Mouse (Mus musculus) stomach, postnatal 0 days (tissue): ENCODE measurements around the gene Stam2. TPM values are rescaled to one million over a fixed set of nuclear protein-coding genes. Genes with fewer than 3 reads are reported as not detected.

Source experiments
- ATAC-seq: fragments of 200-750 bp; cut with Nextera tagmentation; 2 replicates; pipeline ENCODE4 v1.8.0; 2017; ENCODE audit not compliant: low FRiP score, low TSS enrichment
- DNase-seq: peaks from one replicate; pipeline ENCODE4 v3.0.0-alpha.2; 2016; ENCODE audit warnings: low spot score
- H3K27ac ChIP-seq: fragments of 300-500 bp; sonication (generic); replicated peaks from 2 replicates; pipeline ENCODE4 v1.5.1; 2014; ENCODE audit warnings: mild to moderate bottlenecking, control low read depth
- H3K27me3 ChIP-seq: fragments of 300-500 bp; sonication (generic); 2 replicates; pipeline ENCODE4 v1.6.1; 2014; ENCODE audit warnings: low read length; ENCODE audit not compliant: control insufficient read depth, insufficient read depth
- H3K36me3 ChIP-seq: fragments of 300-500 bp; sonication (generic); 2 replicates; pipeline ENCODE4 v1.6.1; 2014; ENCODE audit warnings: low read length, mixed read lengths; ENCODE audit not compliant: control insufficient read depth, insufficient read depth
- H3K4me1 ChIP-seq: fragments of 300-500 bp; sonication (generic); replicated peaks from 2 replicates; pipeline ENCODE4 v1.6.1; 2014; ENCODE audit warnings: antibody characterized with exemption; ENCODE audit not compliant: control insufficient read depth, insufficient read depth
- H3K4me2 ChIP-seq: fragments of 300-500 bp; sonication (generic); replicated peaks from 2 replicates; pipeline ENCODE4 v1.6.1; 2014; ENCODE audit warnings: low read depth, mild to moderate bottlenecking, control low read depth, moderate library complexity
- H3K4me3 ChIP-seq: fragments of 300-500 bp; sonication (generic); 2 replicates; pipeline ENCODE4 v1.5.1; 2014; ENCODE audit warnings: low read depth, low read length, control low read depth
- H3K9ac ChIP-seq: fragments of 300-500 bp; sonication (generic); 2 replicates; pipeline ENCODE4 v1.6.1; 2014; ENCODE audit warnings: mild to moderate bottlenecking, low read length, control low read depth, mixed read lengths
- H3K9me3 ChIP-seq: fragments of 300-500 bp; sonication (generic); 2 replicates; pipeline ENCODE4 v1.6.1; 2016; ENCODE audit warnings: low read length; ENCODE audit not compliant: control insufficient read depth
- CTCF ChIP-seq: IDR thresholded peaks from 2 replicates; pipeline ENCODE4 v1.5.1; 2016; ENCODE audit warnings: antibody characterized with exemption, low read depth, mild to moderate bottlenecking, moderate library complexity
- EP300 ChIP-seq: optimal IDR thresholded peaks from 2 replicates; pipeline ENCODE3; 2016; ENCODE audit warnings: antibody characterized with exemption
- WGBS: fragments of 180-500 bp; shearing (Covaris S2); extraction: QIAGEN DNeasy Blood & Tissue Kit; methylation state at CpG from one replicate; pipeline ENCODE4 v1.1.7; 2014; 5-methylcytosine and 5-hydroxymethylcytosine counted together
- polyA plus RNA-seq: library from polyadenylated mRNA; unstranded; fragments of >200 nt; fragmentation: Nextera tagmentation; extraction: Ambion mirVana; gene quantifications from 2 replicates; pipeline ENCODE4 v1.2.1, GENCODE M21; 2015

The Stam2 gene
- polyA plus RNA-seq, 1 experiment from 2014 or later, result 33.1 TPM

DNA sequence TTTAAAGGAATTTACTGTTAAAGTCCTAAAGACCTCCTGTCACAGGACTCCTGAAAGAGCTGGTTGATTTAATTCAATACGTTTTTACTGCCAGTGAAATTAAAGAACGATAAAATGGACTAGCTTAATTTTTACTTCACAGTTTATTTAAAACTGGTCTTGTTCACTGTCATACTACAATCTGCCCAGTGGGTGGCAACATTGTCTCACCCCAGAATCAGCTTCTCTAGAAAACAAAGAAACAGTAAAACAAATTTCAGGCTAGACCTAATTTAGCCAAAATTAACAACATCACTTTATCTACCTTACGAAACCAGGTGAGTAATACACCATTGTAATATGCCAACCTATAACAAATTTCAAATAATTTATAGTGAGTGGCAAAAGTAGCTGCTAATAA is 14.6 kb upstream of the Stam2 start:
- Histone ChIP-seq H3K9me3 (no peaks in the 10 kb centered on the region), H3K9ac (no peak overlapping the region), H3K4me3 (no peak overlapping the region), H3K27ac (no peak overlapping the region), H3K4me2 (no peak overlapping the region), H3K4me1 (no peaks in the 10 kb centered on the region), H3K36me3 (no peaks in the 10 kb centered on the region), H3K27me3 (no peaks in the 10 kb centered on the region)
- ATAC-seq (no peak), DNase-seq (no peak)
- 7% methylated on average over 3 of the region's 3 CpGs for WGBS
- TF ChIP-seq CTCF (peak; percentile 93), EP300 (no peak)

GRCm38 (mm10) chr2:52753573-52754317 is 11.7 kb upstream of the Stam2 start:
- Histone ChIP-seq H3K4me1 (no peaks in the 10 kb centered on the region), H3K36me3 (no peaks in the 10 kb centered on the region), H3K4me3 (no peak overlapping the region), H3K27me3 (no peaks in the 10 kb centered on the region), H3K9ac (no peak overlapping the region), H3K9me3 (no peaks in the 10 kb centered on the region), H3K27ac (no peak overlapping the region), H3K4me2 (no peak overlapping the region)
- 55% methylated on average over 3 of the region's 3 CpGs for WGBS
- no peak for TF ChIP-seq EP300
- TF ChIP-seq CTCF, result no peak
- DNase-seq, result peak; percentile 34
- ATAC-seq, result peak; percentile 75; the same call in 1 of the 2 replicates

DNA sequence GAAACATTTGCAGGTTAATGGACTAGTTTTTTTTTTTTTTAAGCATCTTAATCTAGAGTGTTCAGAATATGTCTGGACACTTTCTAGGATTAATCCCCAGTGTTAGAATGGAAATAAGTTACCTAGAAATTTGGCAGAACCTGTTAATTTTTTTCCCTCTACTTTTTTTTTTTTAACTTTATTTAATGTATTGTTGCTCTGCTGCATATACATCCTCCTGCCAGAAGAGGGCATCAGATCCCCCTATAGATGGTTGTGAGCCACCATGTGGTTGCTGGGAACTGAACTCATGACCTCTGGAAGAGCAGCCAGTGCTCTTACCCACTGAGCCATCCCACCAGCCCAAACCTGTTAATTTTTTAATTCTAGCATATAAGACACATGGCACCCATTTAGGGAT is 2.0 kb upstream of the Stam2 start:
- no peak overlapping the region for H3K4me2 ChIP-seq
- no peak for ATAC-seq
- no peaks in the 10 kb centered on the region for H3K36me3 ChIP-seq
- peaks cover 3% of the 10 kb centered on the region for H3K4me1 ChIP-seq
- H3K4me3 ChIP-seq, result no peak overlapping the region
- no peaks in the 10 kb centered on the region for H3K27me3 ChIP-seq
- no peak overlapping the region for H3K9ac ChIP-seq
- H3K27ac ChIP-seq, result no peak overlapping the region
- no peaks in the 10 kb centered on the region for H3K9me3 ChIP-seq
- DNase-seq, result no peak
- TF ChIP-seq CTCF (0 out of 2 replicates have a peak, but pooled peaks have one; percentile 26), EP300 (no peak)

- DNase-seq (peak; percentile 82), ATAC-seq (peak; percentile 93)
- no peaks in the 10 kb centered on the region for H3K36me3 ChIP-seq
- WGBS, result 0% methylated on average over 41 of the region's 54 CpGs
- no peaks in the 10 kb centered on the region for H3K9me3 ChIP-seq
- peak overlapping the region; percentile 95 for H3K4me3 ChIP-seq
- TF ChIP-seq CTCF (peak; percentile 41), EP300 (no peak)
- no peaks in the 10 kb centered on the region for H3K27me3 ChIP-seq
- H3K4me1 ChIP-seq, result peaks cover 3% of the 10 kb centered on the region
- H3K9ac ChIP-seq, result peak overlapping the region; percentile 97
- H3K27ac ChIP-seq, result peak overlapping the region; percentile 98
- peak overlapping the region; percentile 65 for H3K4me2 ChIP-seq
Measured at GRCm38 (mm10) chr2:52741681-52742255, 313 bp downstream of the Stam2 start.

- no peak for DNase-seq
- no peaks in the 10 kb centered on the region for H3K9me3 ChIP-seq
- H3K4me3 ChIP-seq, result no peak overlapping the region
- H3K4me1 ChIP-seq, result peaks cover 3% of the 10 kb centered on the region
- 71% methylated on average over 4 of the region's 4 CpGs for WGBS
- no peak overlapping the region for H3K4me2 ChIP-seq
- no peaks in the 10 kb centered on the region for H3K27me3 ChIP-seq
- H3K27ac ChIP-seq, result no peak overlapping the region
- no peak overlapping the region for H3K9ac ChIP-seq
- no peak for TF ChIP-seq CTCF
- TF ChIP-seq EP300, result no peak
- H3K36me3 ChIP-seq, result no peaks in the 10 kb centered on the region
- no peak for ATAC-seq
Measured at GRCm38 (mm10) chr2:52740596-52740995, 1.5 kb downstream of the Stam2 start.

GRCm38 (mm10) chr2:52734504-52734903 is 7.6 kb downstream of the Stam2 start:
- H3K4me2 ChIP-seq, result no peak overlapping the region
- no peak overlapping the region for H3K9ac ChIP-seq
- WGBS, result 89% methylated on average over 7 of the region's 7 CpGs
- H3K27me3 ChIP-seq, result no peaks in the 10 kb centered on the region
- H3K9me3 ChIP-seq, result no peaks in the 10 kb centered on the region
- no peaks in the 10 kb centered on the region for H3K36me3 ChIP-seq
- H3K4me3 ChIP-seq, result no peak overlapping the region
- H3K27ac ChIP-seq, result peak overlapping the region; percentile 40; the same call in 1 of the 2 replicates
- no peak for TF ChIP-seq EP300
- TF ChIP-seq CTCF, result no peak
- DNase-seq (peak; percentile 42), ATAC-seq (peak; percentile 87)
- no peaks in the 10 kb centered on the region for H3K4me1 ChIP-seq
